Mouse (Mus musculus) CH12.LX (cell line): ENCODE measurements around the gene Defb23. TPM values are rescaled to one million over a fixed set of nuclear protein-coding genes. Genes with fewer than 3 reads are reported as not detected.
A peak's percentile ranks its signal among the peaks of the same experiment; 100 is the strongest.

ENCODE experiments used
- DNase-seq: peaks from one replicate; pipeline ENCODE4 v3.0.0-alpha.2; 2013; ENCODE audit errors: extremely low read depth
- H3K27ac ChIP-seq: 2 replicates; pipeline ENCODE4 v1.5.1; 2012; ENCODE audit warnings: low read depth, mild to moderate bottlenecking, control low read depth, moderate library complexity; ENCODE audit not compliant: insufficient read depth
- H3K27me3 ChIP-seq: replicated peaks from 2 replicates; pipeline ENCODE3; 2012; ENCODE audit warnings: inconsistent platforms
- H3K36me3 ChIP-seq, 2 experiments: replicated peaks in 1 of 2; 2 replicates each; pipeline versions ENCODE3 to v1.6.1; 2012; ENCODE audit warnings: inconsistent platforms in 1 of 2, low read length in 1 of 2, mild to moderate bottlenecking in 1 of 2, mixed read lengths in 1 of 2, moderate library complexity in 1 of 2; ENCODE audit not compliant: control insufficient read depth in 1 of 2, insufficient read depth in 1 of 2
- H3K4me1 ChIP-seq, 2 experiments: 2 replicates each; pipeline ENCODE4 v1.6.1; 2012; ENCODE audit warnings: inconsistent platforms in 1 of 2, moderate library complexity in 1 of 2; ENCODE audit not compliant: insufficient read depth in 2 of 2, control insufficient read depth in 1 of 2
- H3K4me2 ChIP-seq: 2 replicates; pipeline ENCODE4 v1.6.1; 2012; ENCODE audit warnings: low read depth, mild to moderate bottlenecking, control low read depth; ENCODE audit not compliant: poor library complexity, insufficient read depth, severe bottlenecking
- H3K4me3 ChIP-seq, 3 experiments: fragments of 150-350 bp in 1 of 3; sonication (generic) in 1 of 3; replicated peaks in 1 of 3; 2 replicates each; pipeline versions ENCODE3 to v1.5.1; 2011 to 2012; ENCODE audit warnings: low read depth in 2 of 3, low read length in 2 of 3, mild to moderate bottlenecking in 2 of 3, moderate library complexity in 2 of 3, control low read depth in 1 of 3, improper control_type of control experiment in 1 of 3, inconsistent platforms in 1 of 3, mixed read lengths in 1 of 3; ENCODE audit not compliant: poor library complexity in 1 of 3
- H3K79me2 ChIP-seq: replicated peaks from 2 replicates; pipeline ENCODE4 v1.6.1; 2012; ENCODE audit warnings: mild to moderate bottlenecking, moderate library complexity; ENCODE audit not compliant: control insufficient read depth, poor library complexity, insufficient read depth, severe bottlenecking; ENCODE audit errors: extremely low read depth
- H3K9ac ChIP-seq: 2 replicates; pipeline ENCODE4 v1.6.1; 2012; ENCODE audit warnings: low read depth, mild to moderate bottlenecking, control low read depth, moderate library complexity; ENCODE audit not compliant: insufficient read depth
- H3K9me3 ChIP-seq: replicated peaks from 2 replicates; pipeline ENCODE3; 2012; ENCODE audit warnings: low read length, inconsistent platforms, mixed read lengths
- CHD1 ChIP-seq: IDR thresholded peaks from 2 replicates; pipeline ENCODE4 v1.6.1; 2012; ENCODE audit warnings: low read depth, low read length, improper control_type of control experiment, inconsistent platforms
- CTCF ChIP-seq, 2 experiments: IDR thresholded peaks in 1 of 2; conservative IDR thresholded peaks in 1 of 2; 2 replicates each; pipeline ENCODE4 v1.5.1; 2011 to 2012; ENCODE audit warnings: low read depth in 2 of 2, low read length in 2 of 2, improper control_type of control experiment in 1 of 2, inconsistent platforms in 1 of 2, mild to moderate bottlenecking in 1 of 2, moderate library complexity in 1 of 2
- E2F4 ChIP-seq: IDR thresholded peaks from 2 replicates; pipeline ENCODE4 v1.6.1; 2011; ENCODE audit warnings: low read depth, low read length, improper control_type of control experiment; ENCODE audit not compliant: insufficient replicate concordance
- JUN ChIP-seq: IDR thresholded peaks from 2 replicates; pipeline ENCODE4 v1.6.1; 2011; ENCODE audit warnings: low read depth, mild to moderate bottlenecking, low read length, improper control_type of control experiment, moderate library complexity; ENCODE audit not compliant: insufficient read depth
- JUND ChIP-seq: conservative IDR thresholded peaks from 2 replicates; pipeline ENCODE4 v1.6.1; 2011; ENCODE audit warnings: low read depth, low read length, improper control_type of control experiment
- MAFK ChIP-seq: IDR thresholded peaks from 2 replicates; pipeline ENCODE4 v1.6.1; 2011; ENCODE audit warnings: low read length, improper control_type of control experiment; ENCODE audit not compliant: insufficient replicate concordance
- MAX ChIP-seq: IDR thresholded peaks from 2 replicates; pipeline ENCODE4 v1.6.1; 2011; ENCODE audit warnings: low read length, improper control_type of control experiment
- MAZ ChIP-seq: IDR thresholded peaks from 2 replicates; pipeline ENCODE4 v1.6.1; 2012; ENCODE audit warnings: low read depth, mild to moderate bottlenecking, inconsistent platforms, low read length, improper control_type of control experiment, moderate library complexity
- MXI1 ChIP-seq: IDR thresholded peaks from 2 replicates; pipeline ENCODE4 v1.6.1; 2011; ENCODE audit warnings: mild to moderate bottlenecking, low read depth, low read length, improper control_type of control experiment
- PAX5 ChIP-seq: IDR thresholded peaks from 2 replicates; pipeline ENCODE4 v1.6.1; 2012; ENCODE audit warnings: low read length, inconsistent platforms, mixed read lengths
- RAD21 ChIP-seq: IDR thresholded peaks from 2 replicates; pipeline ENCODE4 v1.6.1; 2011; ENCODE audit warnings: low read depth, mild to moderate bottlenecking, low read length, improper control_type of control experiment, moderate library complexity
- RCOR1 ChIP-seq: conservative IDR thresholded peaks from 2 replicates; pipeline ENCODE4 v1.6.1; 2012; ENCODE audit warnings: low read depth, mild to moderate bottlenecking, inconsistent platforms, low read length, improper control_type of control experiment
- SIN3A ChIP-seq: IDR thresholded peaks from 2 replicates; pipeline ENCODE4 v1.6.1; 2012; ENCODE audit warnings: low read length, improper control_type of control experiment, inconsistent platforms
- SMC3 ChIP-seq: IDR thresholded peaks from 2 replicates; pipeline ENCODE4 v1.6.1; 2011; ENCODE audit warnings: low read depth, low read length, improper control_type of control experiment
- TCF12 ChIP-seq: IDR thresholded peaks from 2 replicates; pipeline ENCODE4 v1.6.1; 2014; ENCODE audit warnings: low read depth, mild to moderate bottlenecking, inconsistent platforms, low read length, improper control_type of control experiment
- USF2 ChIP-seq: conservative IDR thresholded peaks from 2 replicates; pipeline ENCODE4 v1.6.1; 2011; ENCODE audit warnings: low read depth, low read length, improper control_type of control experiment
- ZC3H11A ChIP-seq: IDR thresholded peaks from 2 replicates; pipeline ENCODE4 v1.6.1; 2012; ENCODE audit warnings: low read depth, mild to moderate bottlenecking, inconsistent platforms, low read length, improper control_type of control experiment
- ZMIZ1 ChIP-seq: IDR thresholded peaks from 2 replicates; pipeline ENCODE4 v1.6.1; 2012; ENCODE audit warnings: low read depth, mild to moderate bottlenecking, inconsistent platforms, low read length, improper control_type of control experiment
- dilution Hi-C: fragments of 300-500 bp; cut with MboI; formaldehyde crosslinking; loops from 2 replicates; pipeline ENCODE4 v1.14.3; 2020; ENCODE audit warnings: low sequenced_read_pairs; ENCODE audit not compliant: extremely low pct_unique_long_range_greater_than_20kb, extremely low pct_ligation_motif_present
- in situ Hi-C: fragments of 300-500 bp; cut with MboI; formaldehyde crosslinking; loops from 3 replicates; pipeline ENCODE4 v1.14.3; 2019; ENCODE audit warnings: low sequenced_read_pairs, low pct_ligation_motif_present, low pct_unique_long_range_greater_than_20kb, mixed read lengths
- polyA plus RNA-seq: library from polyadenylated mRNA; unstranded; fragments of >175 nt; gene quantifications from 2 replicates; pipeline ENCODE4 v1.2.1, GENCODE M21; 2012; ENCODE audit warnings: low read depth; ENCODE audit not compliant: insufficient read length
- total RNA-seq, 2 experiments: library from RNA; depleted of rRNA; stranded (reverse); fragments of 300-350 nt in 1 of 2; fragments of >200 nt in 1 of 2; gene quantifications; 2 replicates each; pipeline ENCODE4 v1.2.3; 2012 to 2014

The Defb23 gene
- total and polyA plus RNA-seq, 3 experiments = not detected

- Histone ChIP-seq H3K9me3 (no peaks in the 10 kb centered on the region), H3K4me3 (no peak overlapping the region), H3K79me2 (no peaks in the 10 kb centered on the region), H3K27me3 (peaks cover 44% of the 10 kb centered on the region), H3K36me3 (no peaks in the 10 kb centered on the region), H3K9ac (no peak overlapping the region), H3K27ac (no peak overlapping the region), H3K4me1 (peaks cover 6 to 21% of the 10 kb centered on the region in 2 experiments), H3K4me2 (no peak overlapping the region)
- no peak for TF ChIP-seq PAX5
- peak; percentile 43 to 80; a peak in 3 of 4 replicates for TF ChIP-seq CTCF (conservative IDR thresholded peaks at IDR 0.05 in 1 of 2, IDR thresholded peaks at IDR 0.05 in 1 of 2; ENCODE audit: low read depth in 2 of 2, low read length in 2 of 2)
- no peak for TF ChIP-seq ZMIZ1
- TF ChIP-seq TCF12 = no peak
- TF ChIP-seq MAZ = no peak
- TF ChIP-seq JUN = no peak
- no peak for TF ChIP-seq ZC3H11A
- TF ChIP-seq E2F4 = no peak
- no peak for TF ChIP-seq MXI1
- TF ChIP-seq SMC3 = peak; percentile 67
- TF ChIP-seq JUND = no peak
- no peak for TF ChIP-seq MAFK
- no peak for TF ChIP-seq SIN3A
- no peak for TF ChIP-seq RCOR1
- TF ChIP-seq RAD21 = peak; percentile 79
- TF ChIP-seq MAX = no peak
- no peak for TF ChIP-seq CHD1
- dilution Hi-C loops = no loop called here
- peak; percentile 65 for DNase-seq
- in situ Hi-C loops = loop anchor here (25.0 kb wide), 1 partner anchor 137 kb away; the partner anchor contains the start of genes Defb19 and Defb45
These were observed 14.2 kb downstream of the Defb23 start for GRCm38 (mm10) chr2:152450241-152450640.

GRCm38 (mm10) chr2:152447461-152447860, 17.0 kb downstream of the Defb23 start:
- Histone ChIP-seq H3K4me3 (no peak overlapping the region), H3K4me1 (peaks cover 4 to 8% of the 10 kb centered on the region in 2 experiments), H3K9me3 (no peaks in the 10 kb centered on the region), H3K79me2 (no peaks in the 10 kb centered on the region)
- DNase-seq = no peak
- TF ChIP-seq USF2 = no peak
- TF ChIP-seq JUND = no peak
- no peak for TF ChIP-seq ZC3H11A
- TF ChIP-seq, all 38 proteins: peak for 0
- dilution Hi-C loops (no loop called here), in situ Hi-C loops (no loop called here)
- Histone ChIP-seq H3K36me3 (no peaks in the 10 kb centered on the region), H3K27ac (no peak overlapping the region), H3K9ac (no peak overlapping the region), H3K4me2 (no peak overlapping the region), H3K27me3 (peaks cover 69% of the 10 kb centered on the region)
